Mouse (Mus musculus) liver, postnatal 0 days (tissue): ENCODE measurements at regions not wholly inside any gene's neighbourhood (a gene's known extent, or its start where the extent isn't known, plus 50 kb on each side); places are given as distances from the start of the nearest gene placed in this dataset.

Source experiments
- ATAC-seq: fragments of 200-750 bp; cut with Nextera tagmentation; 2 replicates; pipeline ENCODE4 v1.8.0; 2017; ENCODE audit warnings: mild to moderate bottlenecking, moderate library complexity
- DNase-seq: peaks from one replicate; pipeline ENCODE4 v3.0.0-alpha.2; 2016
- H3K27ac ChIP-seq: fragments of 300-500 bp; sonication (generic); 2 replicates; pipeline ENCODE4 v1.5.1; 2014; ENCODE audit warnings: antibody characterized with exemption, moderate library complexity, mild to moderate bottlenecking, low read depth
- H3K27me3 ChIP-seq: fragments of 300-500 bp; sonication (generic); 2 replicates; pipeline ENCODE4 v1.6.1; 2014; ENCODE audit warnings: low read length, control low read depth, mixed read lengths; ENCODE audit not compliant: insufficient read depth
- H3K36me3 ChIP-seq: fragments of 300-500 bp; sonication (generic); replicated peaks from 2 replicates; pipeline ENCODE4 v1.6.1; 2014; ENCODE audit warnings: mild to moderate bottlenecking, control low read depth, low read length, moderate library complexity, mixed read lengths; ENCODE audit not compliant: insufficient read depth
- H3K4me1 ChIP-seq: fragments of 300-500 bp; sonication (generic); 2 replicates; pipeline ENCODE4 v1.6.1; 2014; ENCODE audit warnings: antibody characterized with exemption, mild to moderate bottlenecking, control low read depth; ENCODE audit not compliant: insufficient read depth
- H3K4me2 ChIP-seq: fragments of 300-500 bp; sonication (generic); 2 replicates; pipeline ENCODE4 v1.6.1; 2014; ENCODE audit warnings: low read depth, mild to moderate bottlenecking, low read length, moderate library complexity, mixed read lengths
- H3K4me3 ChIP-seq: fragments of 300-500 bp; sonication (generic); 2 replicates; pipeline ENCODE4 v1.5.1; 2014; ENCODE audit warnings: low read depth, low read length
- H3K9ac ChIP-seq: fragments of 300-500 bp; sonication (generic); replicated peaks from 2 replicates; pipeline ENCODE4 v1.6.1; 2014; ENCODE audit warnings: mild to moderate bottlenecking, moderate library complexity
- H3K9me3 ChIP-seq: fragments of 300-500 bp; sonication (generic); 2 replicates; pipeline ENCODE4 v1.6.1; 2016; ENCODE audit warnings: mild to moderate bottlenecking, control low read depth, low read length, mixed read lengths
- CTCF ChIP-seq: sonication (generic); IDR thresholded peaks from 2 replicates; pipeline ENCODE4 v1.5.1; 2016; ENCODE audit warnings: antibody characterized with exemption, low read depth
- EP300 ChIP-seq: IDR thresholded peaks from 2 replicates; pipeline ENCODE4 v1.6.1; 2016; ENCODE audit warnings: antibody characterized with exemption, low read depth, mild to moderate bottlenecking
- WGBS: fragments of 180-500 bp; shearing (Covaris S2); extraction: QIAGEN DNeasy Blood & Tissue Kit; methylation state at CpG from one replicate; pipeline ENCODE4 v1.1.7; 2014; ENCODE audit not compliant: insufficient replicate concordance; 5-methylcytosine and 5-hydroxymethylcytosine counted together

- ATAC-seq: no peak
- no peak overlapping the region for H3K9ac ChIP-seq
- H3K4me2 ChIP-seq: no peak overlapping the region
- H3K9me3 ChIP-seq: no peaks in the 10 kb centered on the region
- H3K4me3 ChIP-seq: no peak overlapping the region
- no peak for DNase-seq
- H3K27me3 ChIP-seq: no peaks in the 10 kb centered on the region
- 73% methylated on average over 1 of the region's 1 CpGs for WGBS
- TF ChIP-seq CTCF (no peak), EP300 (no peak)
- H3K27ac ChIP-seq: no peak overlapping the region
- no peaks in the 10 kb centered on the region for H3K4me1 ChIP-seq
- no peaks in the 10 kb centered on the region for H3K36me3 ChIP-seq
Observed at GRCm38 (mm10) chr3:83663716-83664115, 102.4 kb upstream of the Sfrp2 start.

DNA sequence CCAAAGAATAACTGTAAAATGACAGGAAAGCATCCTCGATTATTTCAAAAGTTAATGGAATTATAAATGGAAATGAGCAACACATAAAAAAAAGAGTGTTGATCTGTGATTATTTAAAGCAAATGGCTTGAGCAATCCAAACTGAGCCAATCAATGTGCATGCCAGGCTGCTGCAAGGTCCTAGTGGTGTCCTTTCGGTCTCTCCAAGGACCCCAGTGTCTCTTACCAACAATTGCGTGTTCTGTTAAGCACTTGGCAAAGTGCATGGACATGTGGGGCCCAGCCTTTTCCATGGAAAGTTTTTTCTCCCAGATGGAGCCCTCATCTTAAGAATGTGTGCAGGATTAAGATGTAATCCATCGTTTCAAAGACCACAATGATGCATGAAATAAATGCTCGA lies 90.0 kb upstream of the Sfrp2 start:
- Histone ChIP-seq H3K4me2 (no peak overlapping the region), H3K36me3 (no peaks in the 10 kb centered on the region), H3K4me1 (no peaks in the 10 kb centered on the region), H3K4me3 (no peak overlapping the region), H3K9ac (no peak overlapping the region), H3K27ac (no peak overlapping the region), H3K9me3 (no peaks in the 10 kb centered on the region), H3K27me3 (no peaks in the 10 kb centered on the region)
- DNase-seq: no peak
- ATAC-seq: no peak
- no peak for TF ChIP-seq CTCF
- no peak for TF ChIP-seq EP300
- WGBS: 78% methylated on average over 5 of the region's 5 CpGs

- no peak overlapping the region for H3K27ac ChIP-seq
- DNase-seq: no peak
- H3K36me3 ChIP-seq: no peaks in the 10 kb centered on the region
- no peaks in the 10 kb centered on the region for H3K9me3 ChIP-seq
- H3K4me1 ChIP-seq: no peaks in the 10 kb centered on the region
- no peak for ATAC-seq
- 86% methylated on average over 15 of the region's 15 CpGs for WGBS
- H3K4me2 ChIP-seq: no peak overlapping the region
- TF ChIP-seq EP300 (no peak), CTCF (no peak)
- no peaks in the 10 kb centered on the region for H3K27me3 ChIP-seq
- H3K9ac ChIP-seq: no peak overlapping the region
- H3K4me3 ChIP-seq: no peak overlapping the region
Observed at GRCm38 (mm10) chr3:83686611-83687010, 79.5 kb upstream of the Sfrp2 start.

GRCm38 (mm10) chr3:83687503-83687902 lies 78.6 kb upstream of the Sfrp2 start:
- DNase-seq (no peak), ATAC-seq (no peak)
- H3K27me3 ChIP-seq: no peaks in the 10 kb centered on the region
- TF ChIP-seq CTCF (no peak), EP300 (no peak)
- no peak overlapping the region for H3K4me3 ChIP-seq
- no peak overlapping the region for H3K4me2 ChIP-seq
- WGBS: 55% methylated on average over 4 of the region's 4 CpGs
- no peaks in the 10 kb centered on the region for H3K36me3 ChIP-seq
- no peaks in the 10 kb centered on the region for H3K4me1 ChIP-seq
- no peak overlapping the region for H3K27ac ChIP-seq
- H3K9ac ChIP-seq: no peak overlapping the region
- H3K9me3 ChIP-seq: no peaks in the 10 kb centered on the region

DNA sequence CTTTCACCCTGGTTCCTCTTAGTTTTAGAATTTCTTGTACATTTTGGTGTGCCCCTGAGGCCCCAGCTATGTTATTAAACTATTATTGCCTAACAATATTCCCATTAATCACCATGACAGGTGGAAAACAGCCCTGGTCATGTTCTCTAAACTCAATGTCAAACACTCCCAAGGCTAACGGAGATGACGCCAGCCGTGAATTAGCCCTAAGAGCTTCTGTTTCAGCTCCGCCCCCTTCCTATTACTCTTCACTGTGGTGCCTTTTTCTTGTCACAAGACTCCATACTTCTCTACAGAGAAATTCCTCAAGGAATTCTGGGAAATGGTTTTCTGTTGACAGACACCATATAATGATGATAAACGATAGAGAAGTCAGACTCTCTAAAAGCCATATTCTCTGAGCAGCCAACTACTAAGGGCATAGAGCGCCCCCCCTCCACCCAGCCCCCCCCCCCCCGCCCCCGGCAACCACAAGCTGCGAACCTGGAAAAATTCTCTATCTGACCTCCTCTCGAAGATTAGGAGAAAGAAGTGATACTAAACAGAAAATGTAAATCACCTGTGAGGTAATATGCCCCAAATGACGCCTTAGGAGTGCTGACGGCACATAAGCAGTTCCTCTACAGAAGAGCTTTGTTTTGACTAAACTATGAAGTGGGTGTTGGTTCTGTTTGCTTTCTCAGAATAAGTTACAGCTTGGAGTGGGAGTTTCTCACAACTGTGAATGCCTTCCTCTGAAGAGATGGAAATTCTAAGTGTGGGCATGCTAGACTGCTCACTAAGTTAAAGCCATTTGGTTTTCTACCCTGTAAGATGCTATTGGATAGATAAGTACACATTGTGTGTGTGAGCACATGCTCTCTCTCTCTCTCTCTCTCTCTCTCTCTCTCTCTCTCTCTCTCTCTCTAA lies 76.8 kb upstream of the Sfrp2 start:
- DNase-seq: no peak
- 51% methylated on average over 12 of the region's 12 CpGs for WGBS

GRCm38 (mm10) chr3:83694505-83694904 lies 71.6 kb upstream of the Sfrp2 start:
- Histone ChIP-seq H3K4me1 (no peaks in the 10 kb centered on the region), H3K4me3 (no peak overlapping the region), H3K9me3 (no peaks in the 10 kb centered on the region), H3K4me2 (no peak overlapping the region), H3K27ac (no peak overlapping the region), H3K27me3 (no peaks in the 10 kb centered on the region), H3K9ac (no peak overlapping the region), H3K36me3 (no peaks in the 10 kb centered on the region)
- TF ChIP-seq CTCF: no peak
- no peak for TF ChIP-seq EP300
- no peak for ATAC-seq
- 54% methylated on average over 5 of the region's 5 CpGs for WGBS
- no peak for DNase-seq

More for the DNA sequence above, 76.8 kb upstream of the Sfrp2 start:
- Histone ChIP-seq H3K9ac (no peak overlapping the region), H3K9me3 (no peaks in the 10 kb centered on the region), H3K4me1 (no peaks in the 10 kb centered on the region), H3K27me3 (no peaks in the 10 kb centered on the region), H3K4me2 (no peak overlapping the region), H3K4me3 (no peak overlapping the region), H3K36me3 (no peaks in the 10 kb centered on the region), H3K27ac (no peak overlapping the region)
- TF ChIP-seq CTCF: no peak
- no peak for TF ChIP-seq EP300
- no peak for ATAC-seq
